Mouse (Mus musculus): Measurements from ENCODE around the gene Slc16a7.

Gene Slc16a7

DNA sequence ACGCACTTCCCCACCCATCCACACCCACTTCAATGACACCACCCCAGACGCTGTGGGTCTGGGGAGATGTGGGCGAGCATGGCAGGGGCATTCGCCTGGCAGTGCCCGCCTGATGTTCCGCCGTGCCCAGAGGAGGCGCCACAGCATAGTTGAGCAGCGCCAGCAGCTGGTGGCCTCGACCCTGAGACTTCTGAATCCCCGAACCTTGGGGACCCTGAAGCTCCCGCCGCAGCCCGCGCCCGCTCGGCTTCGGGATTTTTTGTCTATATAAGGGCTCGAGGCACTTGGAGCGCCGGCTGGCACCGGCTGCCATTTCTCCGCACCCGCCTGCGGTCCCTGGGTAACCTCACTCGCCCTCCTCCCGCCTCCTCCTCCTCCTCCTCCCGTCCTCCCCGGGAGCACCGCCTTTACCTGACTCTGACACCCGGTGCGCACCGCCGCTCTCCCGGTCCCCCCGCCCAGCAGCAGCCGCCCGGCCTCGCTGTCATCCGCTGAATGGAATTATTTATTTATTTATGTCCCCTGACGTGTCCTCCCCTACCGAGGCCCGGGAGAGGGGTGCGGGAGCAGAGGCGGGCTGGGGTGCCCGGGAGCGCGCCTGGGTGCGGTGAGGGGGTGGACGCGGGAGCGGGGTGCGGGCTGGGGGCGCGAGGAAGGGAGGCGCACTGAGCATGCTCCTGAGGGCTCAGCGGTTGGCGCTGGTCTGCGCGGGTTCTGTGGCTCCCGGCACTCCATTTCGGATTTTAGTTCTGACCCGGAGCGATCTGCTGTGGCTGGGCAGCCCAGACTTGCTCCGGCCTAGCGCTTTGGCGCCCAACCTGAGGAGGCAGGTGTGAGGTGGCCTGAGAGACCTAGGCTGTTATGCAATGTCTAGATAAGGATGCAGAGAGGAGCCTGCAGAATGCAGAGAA lies at the start of gene Slc16a7:
Gene Slc16a7 (minus strand): TSS at position 590 of the 911 bp plus-strand sequence.
- peak; percentile 86 for DNase-seq

DNA sequence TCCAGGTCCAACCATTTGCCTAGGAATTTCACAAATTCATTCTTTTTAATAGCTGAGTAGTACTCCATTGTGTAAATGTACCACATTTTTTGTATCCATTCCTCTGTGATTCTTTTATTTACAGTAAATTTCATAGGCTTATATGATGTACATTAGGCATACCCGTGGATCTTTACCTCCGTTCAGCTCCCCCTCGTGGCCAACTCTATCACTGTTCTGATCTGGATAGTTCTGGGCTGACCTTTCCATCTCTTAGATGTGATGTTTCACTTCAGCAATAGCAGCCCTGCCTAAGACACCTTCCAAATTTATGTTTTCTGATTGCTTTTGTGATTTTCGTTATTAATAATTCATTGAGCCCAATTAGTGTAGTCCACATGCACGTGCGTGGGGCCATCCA lies 29.5 kb upstream of the Slc16a7 start:
- DNase-seq, result peak; percentile 61

DNA sequence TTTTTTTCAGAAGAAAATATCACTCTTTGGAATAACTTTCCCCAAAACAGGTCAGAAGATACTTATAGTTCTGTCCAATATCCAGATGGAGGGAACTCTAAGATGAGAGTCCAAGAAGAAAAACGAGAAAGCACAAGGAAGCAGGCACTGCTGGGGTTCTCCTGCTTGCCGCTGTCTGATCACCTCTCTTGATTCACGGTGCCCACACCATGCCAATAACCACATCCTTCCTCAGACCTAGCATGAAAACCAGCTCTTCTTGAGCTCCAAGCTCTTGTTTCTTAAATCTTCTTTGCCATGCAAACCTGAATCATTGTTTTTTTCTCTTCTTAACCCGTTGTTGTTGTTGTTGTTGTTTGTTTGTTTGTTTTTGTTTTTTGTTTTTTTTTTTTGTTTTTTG lies 10.5 kb upstream of the Slc16a7 start:
- DNase-seq, result no peak

DNA sequence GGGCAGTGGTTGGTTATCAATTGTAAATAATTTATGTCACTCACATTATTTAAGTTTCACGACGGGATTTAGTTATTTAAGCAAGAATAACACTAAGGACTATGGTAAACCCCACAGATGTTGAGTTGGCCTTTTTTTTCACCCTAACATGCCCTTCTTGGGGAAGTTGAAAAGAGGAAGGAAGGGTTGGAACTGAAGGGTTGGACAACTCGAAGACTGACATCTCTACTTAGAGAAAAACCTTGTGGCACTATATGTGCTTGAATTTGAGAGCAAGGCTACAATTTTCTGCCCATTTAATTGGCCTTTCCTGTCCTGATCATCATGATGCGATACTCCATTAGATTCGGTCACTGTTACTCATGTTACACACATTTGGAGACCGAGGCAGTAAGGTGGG lies 746 bp upstream of the Slc16a7 start:
- DNase-seq, result no peak

DNA sequence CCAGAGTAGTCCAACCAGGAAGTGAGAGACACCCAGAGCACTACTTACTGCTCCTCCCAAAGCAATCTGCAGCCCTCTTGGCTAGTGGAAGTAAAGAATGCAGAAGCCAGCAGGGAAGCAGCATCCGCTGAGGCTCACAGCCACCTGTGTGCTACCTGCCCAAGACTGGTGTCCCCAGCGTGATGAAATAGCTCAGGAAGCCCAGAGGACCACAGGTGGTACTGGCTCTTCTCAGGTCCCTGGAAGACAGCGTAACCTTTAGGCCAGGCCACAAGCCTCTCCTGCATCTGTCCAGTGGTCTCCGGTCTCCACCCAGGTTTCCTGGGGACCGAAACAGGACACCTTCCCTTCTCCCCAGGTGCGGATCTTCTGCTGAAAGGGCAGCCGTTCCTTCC lies 787 bp downstream of the Slc16a7 start:
- peak; percentile 39 for DNase-seq

DNA sequence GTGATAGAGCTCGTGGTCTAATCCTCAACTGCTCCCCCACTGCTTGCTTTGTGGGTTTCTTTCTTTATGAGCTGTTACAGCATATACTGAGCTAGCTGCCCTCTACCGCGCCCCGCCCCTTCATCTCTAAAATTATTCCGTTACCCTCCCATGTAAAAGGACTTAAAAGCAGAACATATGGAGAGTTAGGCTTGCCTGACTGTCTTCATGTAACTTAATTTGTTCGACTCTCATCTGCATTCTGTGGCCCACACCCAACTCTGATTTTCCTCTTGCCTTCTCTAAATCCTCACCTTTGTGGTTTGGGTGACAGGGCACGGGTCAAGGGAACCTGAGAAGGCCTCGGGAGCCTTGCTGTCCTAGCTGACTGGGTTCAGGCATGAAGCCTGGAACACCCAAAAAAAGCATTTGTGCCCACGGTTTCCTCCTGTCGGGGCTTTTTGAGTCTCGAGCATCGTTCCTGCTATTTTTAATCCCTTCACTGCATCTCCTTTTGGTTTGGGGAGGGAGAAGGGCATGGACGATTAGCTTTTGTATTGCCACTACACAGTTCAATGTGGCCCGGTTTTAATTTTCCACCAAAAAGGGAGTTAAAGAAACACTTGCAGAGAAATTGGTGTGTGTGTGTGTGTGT lies 1.4 kb downstream of the Slc16a7 start:
- peak; percentile 45 for DNase-seq

DNA sequence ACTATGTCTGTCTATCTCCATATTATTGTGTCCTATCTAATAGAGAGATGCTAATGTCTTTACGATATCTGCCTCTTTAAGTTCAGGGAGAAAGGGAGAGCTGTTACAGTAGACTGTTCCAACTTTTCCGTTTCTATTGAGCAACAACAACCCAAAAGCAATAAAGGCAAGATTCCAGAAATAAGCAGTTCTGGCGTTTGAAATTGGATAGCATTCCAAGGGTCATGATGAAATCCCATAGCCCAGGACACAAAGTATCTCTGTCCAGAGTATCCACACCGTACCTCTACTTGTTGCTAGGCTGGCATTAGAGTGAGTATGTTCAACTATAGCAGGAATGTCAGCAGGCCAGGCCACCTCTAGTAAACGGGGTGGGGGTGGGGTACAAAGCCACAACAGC lies 13.7 kb downstream of the Slc16a7 start:
- no peak for DNase-seq

DNA sequence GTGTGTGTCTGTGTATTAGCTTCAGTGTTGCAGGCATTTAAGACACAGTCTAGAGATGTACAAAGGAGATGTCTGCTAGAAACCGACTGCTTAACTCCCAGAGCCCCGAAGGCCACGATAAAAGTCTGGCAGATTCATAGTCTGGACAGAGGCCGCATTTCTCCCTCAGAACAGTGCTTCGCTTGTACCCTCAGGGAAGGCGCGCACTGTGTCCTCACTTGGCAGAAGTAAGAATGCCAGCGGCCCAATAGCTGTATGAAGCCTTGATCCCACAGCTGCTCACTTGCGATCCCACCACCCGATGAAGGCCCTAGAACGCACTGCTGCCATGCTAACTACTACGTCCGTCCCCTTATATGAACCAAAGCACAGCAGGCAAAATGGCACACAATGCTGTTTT lies 16.6 kb downstream of the Slc16a7 start:
- DNase-seq, result no peak

DNA sequence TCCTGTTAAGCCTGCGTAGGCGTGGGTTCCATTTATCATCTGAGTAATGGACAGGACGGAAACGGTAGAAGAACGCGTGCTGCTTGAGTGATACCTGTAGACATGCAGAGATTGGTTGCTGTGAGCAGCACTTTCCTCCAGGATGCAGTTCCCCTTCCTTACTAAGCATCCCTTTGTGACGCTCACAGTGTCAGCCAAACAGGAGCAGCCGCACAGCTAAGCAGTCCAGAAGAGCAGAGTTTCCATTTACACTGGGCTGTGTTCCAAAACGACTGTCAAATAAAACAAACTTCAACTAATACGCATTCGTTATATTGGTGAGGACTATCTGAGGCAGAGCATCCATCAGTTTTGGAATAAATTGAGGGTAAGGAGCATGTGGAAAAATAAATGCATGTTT lies 17.8 kb downstream of the Slc16a7 start:
- DNase-seq, result no peak

DNA sequence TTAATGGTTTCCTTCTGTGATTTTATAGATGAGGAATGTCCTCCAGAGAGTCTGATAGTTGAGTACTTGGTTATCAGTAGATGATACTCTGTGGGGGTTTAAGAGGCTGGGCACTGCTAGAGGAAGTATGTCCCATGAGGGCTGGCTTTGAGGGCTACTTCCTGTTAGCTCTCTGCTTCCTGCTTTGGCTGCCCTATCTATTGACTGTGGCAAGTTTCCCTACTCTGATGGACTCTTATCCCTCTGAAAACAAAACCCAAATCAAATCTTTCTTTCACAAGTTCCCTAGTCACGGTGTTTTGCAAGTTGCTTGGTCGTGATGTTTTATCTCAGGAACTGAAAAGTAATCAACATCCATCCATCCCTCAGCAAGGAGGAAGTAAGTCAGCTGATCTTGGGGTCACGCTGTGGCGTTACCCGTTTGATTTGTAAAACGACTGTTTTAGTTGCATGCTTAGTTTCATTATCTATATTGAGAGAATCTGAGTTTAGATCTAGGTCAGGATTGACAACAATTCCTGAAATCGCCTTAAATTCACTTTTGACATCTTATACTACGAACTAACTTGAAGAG lies 19.1 kb downstream of the Slc16a7 start:
- peak; percentile 63 for DNase-seq

DNA sequence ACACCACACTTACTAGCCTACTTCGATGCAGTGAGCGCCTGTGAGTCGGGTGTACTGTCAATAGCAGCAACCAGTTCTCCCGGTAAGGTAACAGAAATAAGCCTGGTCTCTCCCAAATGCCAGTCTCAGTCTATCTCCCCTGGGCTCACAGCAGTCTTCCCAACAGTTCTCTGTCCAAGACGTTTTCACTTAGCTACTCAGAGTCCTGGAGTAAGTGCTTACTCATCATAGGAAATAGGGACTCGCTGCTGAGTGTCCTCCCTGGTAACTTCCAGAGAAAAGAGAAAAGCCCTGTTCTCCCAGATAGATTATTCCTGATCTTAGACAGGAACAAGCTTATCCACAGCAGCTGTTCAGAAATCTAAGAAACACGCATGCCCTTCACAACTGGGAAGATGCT lies 30.8 kb downstream of the Slc16a7 start:
- no peak for DNase-seq

DNA sequence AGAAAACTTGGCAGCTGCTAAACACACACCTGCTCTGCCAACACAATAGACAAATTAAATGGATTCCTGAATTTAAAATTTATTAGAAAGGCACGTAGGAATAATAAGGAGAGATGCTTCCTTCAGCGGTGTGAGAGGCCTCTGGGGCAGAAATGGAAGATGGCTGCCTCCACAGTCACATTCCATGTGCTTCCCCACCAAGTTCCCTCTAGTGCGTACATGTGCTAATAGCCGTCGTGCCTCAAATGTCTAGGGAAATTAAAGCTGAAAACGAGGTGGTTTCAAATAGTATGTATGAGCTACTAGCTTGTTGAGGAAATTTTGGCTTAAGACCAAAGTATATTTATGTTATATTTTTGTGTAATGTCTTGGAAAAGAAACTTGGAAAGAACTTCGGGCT lies 36.5 kb downstream of the Slc16a7 start:
- DNase-seq, result no peak

DNA sequence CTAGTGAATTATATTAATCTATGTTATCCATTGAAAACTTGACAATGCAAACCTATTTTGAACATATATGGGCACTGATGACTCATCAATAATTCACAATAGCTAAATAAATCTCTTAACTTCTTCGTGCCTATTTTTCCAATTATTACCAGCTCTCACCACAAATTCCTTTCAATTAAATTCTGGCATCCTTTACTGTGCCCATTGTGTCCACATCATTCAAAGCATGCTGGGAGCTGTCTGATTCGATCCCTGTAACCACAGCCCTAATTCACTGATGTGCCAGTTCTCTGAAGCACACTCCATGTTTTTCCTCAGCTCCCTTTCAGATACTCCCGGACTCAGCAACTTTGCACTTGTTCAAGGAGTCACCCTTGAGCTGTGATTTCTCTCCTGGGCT lies 41.1 kb downstream of the Slc16a7 start:
- no peak for DNase-seq

DNA sequence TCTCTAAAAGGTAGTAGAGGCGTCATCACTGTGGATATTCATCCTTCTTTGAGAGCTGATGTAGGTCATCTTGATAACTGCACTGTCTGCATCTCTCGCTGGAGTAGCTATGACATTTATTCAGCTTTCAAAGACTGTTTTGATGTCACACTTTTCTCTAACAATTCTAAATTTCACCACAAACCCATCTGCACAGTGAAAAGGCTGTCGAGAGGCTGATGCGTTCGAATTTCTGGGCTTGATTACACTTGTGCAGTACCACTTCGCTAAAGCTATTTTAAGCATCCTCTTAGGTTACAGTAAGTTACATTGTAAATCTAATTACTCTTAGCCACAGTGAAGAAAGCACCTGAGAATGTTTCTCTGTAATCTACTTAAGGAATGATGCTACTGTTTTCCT lies 42.1 kb downstream of the Slc16a7 start:
- no peak for DNase-seq

DNA sequence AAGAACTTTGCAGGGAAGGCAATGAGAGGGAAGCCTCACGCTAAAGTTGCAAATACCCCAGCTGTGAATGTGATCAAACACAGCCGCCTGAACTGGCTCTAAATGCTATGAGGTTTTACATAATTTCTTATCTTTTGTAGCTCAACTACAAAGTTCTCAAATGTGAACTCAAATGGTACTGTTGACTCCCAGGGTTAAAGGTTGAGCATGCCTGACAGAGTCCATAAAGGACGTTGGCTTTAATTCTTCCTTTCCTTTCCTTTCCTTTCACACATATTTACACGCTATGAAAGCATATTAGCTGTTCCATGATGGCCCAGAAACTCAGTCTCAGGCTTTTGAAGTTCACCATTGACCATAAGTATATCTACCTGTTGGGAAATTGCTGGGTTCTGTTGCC lies 42.9 kb downstream of the Slc16a7 start:
- no peak for DNase-seq

DNA sequence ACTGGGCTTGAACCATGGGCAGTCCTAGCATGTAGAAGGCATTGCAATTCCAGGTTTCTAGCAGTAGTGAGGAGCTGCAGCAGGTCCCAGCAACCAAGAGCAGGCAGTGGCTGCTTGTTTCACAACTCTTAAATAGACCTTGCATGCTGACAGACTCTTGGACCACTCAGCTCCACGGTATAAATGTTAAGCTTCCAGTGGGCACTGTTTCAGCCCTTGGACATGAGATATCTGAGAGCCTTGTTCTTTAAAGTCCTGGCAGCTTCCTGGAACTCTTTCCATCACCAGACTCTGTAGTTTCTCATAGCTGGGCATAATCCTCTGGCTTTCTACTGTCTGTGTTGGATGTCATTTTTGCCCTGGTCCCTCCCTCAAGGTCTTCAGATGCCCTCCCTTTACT lies 43.7 kb downstream of the Slc16a7 start:
- DNase-seq, result no peak

DNA sequence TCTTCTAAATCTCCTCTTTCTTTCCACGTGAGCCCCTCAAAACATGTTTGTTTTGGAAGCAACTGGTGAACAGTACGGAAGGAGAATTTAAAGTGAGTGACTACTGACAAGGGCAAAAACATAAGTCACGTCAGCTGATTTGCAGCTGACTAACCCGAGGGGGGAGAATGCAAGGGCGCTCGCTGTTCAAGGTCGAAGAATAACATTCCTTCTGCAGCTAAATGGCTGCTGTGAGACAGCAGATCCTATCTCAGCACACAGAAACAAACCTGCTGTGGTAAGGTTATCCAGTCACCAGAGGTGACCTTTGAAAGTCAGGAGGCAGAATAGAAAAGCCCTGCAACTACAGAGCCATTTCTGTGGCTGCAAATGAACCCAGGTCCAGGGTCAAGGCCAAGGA lies 47.1 kb downstream of the Slc16a7 start:
- DNase-seq, result no peak

DNA sequence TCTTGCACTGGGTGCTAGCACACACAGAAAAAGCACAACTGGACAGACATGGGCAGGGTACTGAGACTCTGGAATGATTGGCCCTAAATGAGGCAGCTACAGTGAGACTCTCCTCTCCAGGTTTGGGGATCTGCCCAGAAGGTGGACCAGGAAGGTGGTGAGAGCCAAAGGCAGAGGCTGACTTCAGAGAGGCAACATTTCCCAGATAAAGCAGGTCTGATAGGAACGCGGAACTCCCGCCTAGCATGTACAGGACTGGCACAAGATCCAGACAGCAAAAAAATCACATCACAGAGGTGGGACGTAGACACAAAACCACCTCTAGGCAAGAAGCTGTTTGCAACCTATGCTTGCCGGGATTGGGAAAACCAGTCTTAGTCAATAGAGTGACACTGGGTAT lies 55.5 kb downstream of the Slc16a7 start:
- DNase-seq, result no peak

DNA sequence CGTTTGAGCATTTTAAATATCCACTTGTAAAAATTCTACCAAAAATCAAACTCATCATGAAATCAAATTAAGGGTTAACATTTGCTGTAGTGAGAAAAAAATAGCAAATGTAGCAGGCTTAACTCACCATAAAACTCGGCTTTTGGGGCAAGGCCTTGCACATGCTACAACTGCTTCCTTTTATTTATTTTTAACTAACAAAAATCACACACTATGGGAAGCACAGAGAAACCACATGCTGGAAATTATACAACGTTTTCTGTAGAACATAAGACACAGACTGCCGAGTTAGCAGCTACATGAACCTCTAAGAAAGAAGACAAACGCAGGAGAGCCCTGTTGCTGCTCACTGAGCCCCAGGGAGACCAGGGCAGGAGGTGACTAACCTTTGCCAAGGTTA lies 57.9 kb downstream of the Slc16a7 start:
- no peak for DNase-seq

DNA sequence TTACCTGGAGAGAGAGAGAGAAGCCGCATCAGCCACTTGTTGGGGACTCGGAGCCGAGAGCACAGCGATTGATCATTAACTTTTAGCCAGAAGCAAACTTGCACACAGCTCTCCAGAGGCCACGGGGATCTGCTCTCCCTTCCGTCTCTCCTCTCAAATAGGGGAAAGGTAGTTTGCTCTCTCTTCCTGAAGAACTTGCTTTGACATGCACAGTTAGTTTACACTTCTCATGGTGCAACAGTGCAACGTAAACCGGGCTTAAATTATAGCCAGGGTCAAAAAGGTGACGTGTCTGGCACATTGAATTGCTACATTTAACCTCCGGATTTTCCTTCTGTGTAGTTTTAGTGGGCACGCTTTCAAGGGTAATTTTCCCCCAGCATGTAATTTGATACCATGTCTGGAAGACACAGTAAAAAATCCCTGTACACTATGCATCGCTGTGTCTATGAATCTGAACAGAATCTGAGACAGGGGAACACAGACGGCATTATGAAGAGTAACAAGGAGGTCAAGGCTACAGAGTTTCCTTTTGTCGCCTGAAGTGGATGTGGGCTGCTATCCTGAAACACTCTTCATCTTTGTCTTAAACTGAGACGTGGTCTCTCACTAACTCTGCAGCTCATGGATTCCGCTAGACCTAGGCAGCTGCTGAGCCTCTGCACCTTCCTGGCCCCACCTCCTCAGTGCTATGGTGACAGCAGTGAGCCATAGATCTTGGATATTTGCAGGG lies 60.8 kb downstream of the Slc16a7 start:
- DNase-seq, result peak; percentile 19

DNA sequence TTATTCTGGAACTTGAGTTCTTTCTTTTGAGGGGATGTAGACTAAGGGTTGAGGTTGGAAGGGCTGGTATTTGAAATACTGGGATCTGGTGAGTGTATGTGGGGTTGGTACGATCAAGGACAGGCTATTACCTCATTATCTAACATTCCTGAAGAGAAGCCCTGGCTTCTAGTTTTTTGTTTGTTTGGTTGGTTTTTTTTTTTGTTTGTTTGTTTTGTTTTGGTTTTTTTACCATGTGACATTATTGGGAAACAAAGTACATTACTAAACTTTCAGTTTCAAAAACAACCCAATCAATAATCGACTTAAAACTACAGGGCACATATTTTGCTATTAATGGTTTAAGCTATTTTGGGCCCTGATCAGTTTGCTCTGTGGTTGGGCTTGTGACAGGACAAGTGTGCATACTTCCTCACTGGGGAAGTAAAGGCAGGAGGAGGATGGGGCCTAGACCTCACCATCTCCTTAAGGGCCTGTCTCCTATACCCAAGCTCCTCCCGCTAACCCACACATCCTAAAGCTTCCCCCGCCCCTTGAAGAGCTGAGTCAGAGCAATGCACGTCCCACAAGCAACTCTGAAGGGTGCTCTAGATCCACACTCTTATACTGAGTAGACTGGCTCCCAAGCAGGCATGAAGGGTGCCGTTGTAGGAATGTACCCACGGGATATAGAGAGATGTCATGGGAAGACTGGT lies 64.2 kb downstream of the Slc16a7 start:
- DNase-seq, result peak; percentile 37

DNA sequence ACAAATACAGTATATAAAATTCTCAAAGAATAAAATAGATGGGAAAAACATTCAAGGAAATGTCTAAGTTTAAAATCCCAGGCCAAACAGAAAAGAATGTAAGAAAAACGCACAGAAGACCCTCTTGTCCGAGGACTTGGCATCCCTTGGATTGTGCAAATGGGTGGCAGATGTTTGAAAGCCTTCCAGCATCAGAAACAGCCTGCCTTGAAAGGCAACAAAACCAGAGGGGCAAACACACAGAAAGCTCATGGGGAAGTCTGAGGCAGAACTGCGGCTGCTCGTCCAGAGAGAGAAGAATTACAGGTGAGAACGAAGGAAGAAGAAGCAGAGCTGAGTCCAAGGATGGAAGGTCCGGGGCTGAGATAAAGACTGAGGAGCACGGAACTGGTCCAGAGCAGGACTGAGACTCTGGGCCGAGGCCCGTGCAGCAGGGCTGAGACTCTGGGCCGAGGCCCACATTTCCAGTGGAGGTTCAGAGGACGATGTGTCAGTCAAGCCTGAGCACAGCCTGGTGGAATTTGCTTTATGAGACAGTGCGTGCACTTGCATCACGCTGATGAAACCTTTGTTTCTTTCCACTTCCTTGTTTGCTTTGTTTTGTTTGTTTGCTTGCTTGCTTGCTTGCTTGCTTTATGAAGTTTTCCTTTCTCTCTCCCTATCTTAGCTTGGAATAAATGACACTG lies 65.0 kb downstream of the Slc16a7 start:
- no peak for DNase-seq
